Mouse (Mus musculus) thymus, adult 2 months (tissue): ENCODE data around the gene 4930519P11Rik. TPM values are rescaled to one million over a fixed set of nuclear protein-coding genes. Genes with fewer than 3 reads are reported as not detected.

ENCODE experiments used
- DNase-seq: peaks from one replicate; pipeline ENCODE4 v3.0.0; 2021
- H3K27ac ChIP-seq: fragments of 200-500 bp; 2 replicates; pipeline ENCODE4 v1.5.1; 2012; ENCODE audit warnings: low read length, control low read depth; ENCODE audit not compliant: control insufficient read depth, insufficient read depth
- H3K27me3 ChIP-seq: fragments of 200-500 bp; 2 replicates; pipeline ENCODE4 v1.6.1; 2012; ENCODE audit warnings: mild to moderate bottlenecking, low read length, moderate library complexity, mixed read lengths; ENCODE audit not compliant: control insufficient read depth, insufficient read depth
- H3K36me3 ChIP-seq: fragments of 200-500 bp; 2 replicates; pipeline ENCODE4 v1.6.1; 2012; ENCODE audit warnings: mild to moderate bottlenecking, low read length, moderate library complexity; ENCODE audit not compliant: control insufficient read depth, insufficient read depth
- H3K4me1 ChIP-seq: fragments of 200-500 bp; replicated peaks from 2 replicates; pipeline ENCODE4 v1.6.1; 2012; ENCODE audit warnings: low read length; ENCODE audit not compliant: control insufficient read depth, insufficient read depth
- H3K4me3 ChIP-seq: fragments of 200-500 bp; 2 replicates; pipeline ENCODE4 v1.5.1; 2012; ENCODE audit warnings: mild to moderate bottlenecking, low read length, control low read depth, moderate library complexity; ENCODE audit not compliant: control insufficient read depth, insufficient read depth
- CTCF ChIP-seq: fragments of 200-500 bp; IDR thresholded peaks from 2 replicates; pipeline ENCODE4 v1.5.1; 2012; ENCODE audit warnings: mild to moderate bottlenecking, control low read depth, low read length, moderate library complexity, borderline replicate concordance; ENCODE audit not compliant: control insufficient read depth, poor library complexity, insufficient read depth; ENCODE audit errors: extremely low read depth
- POLR2A ChIP-seq: fragments of 200-500 bp; IDR thresholded peaks from 2 replicates; pipeline ENCODE4 v1.6.1; 2012; ENCODE audit warnings: mild to moderate bottlenecking, low read length, control low read depth, moderate library complexity; ENCODE audit not compliant: control insufficient read depth, poor library complexity, insufficient read depth; ENCODE audit errors: extremely low read depth
- WGBS: fragments of 180-500 bp; shearing (Covaris S2); methylation state at CpG from one replicate; pipeline ENCODE4 v1.1.7; 2018; 5-methylcytosine and 5-hydroxymethylcytosine counted together
- polyA plus RNA-seq: library from polyadenylated mRNA; depleted of rRNA; stranded (reverse); fragments of >200 nt; gene quantifications from 2 replicates; pipeline ENCODE4 v1.2.3, GENCODE M21; 2012

4930519P11Rik gene
- polyA plus RNA-seq, 1 experiment: 1.5 TPM

DNA sequence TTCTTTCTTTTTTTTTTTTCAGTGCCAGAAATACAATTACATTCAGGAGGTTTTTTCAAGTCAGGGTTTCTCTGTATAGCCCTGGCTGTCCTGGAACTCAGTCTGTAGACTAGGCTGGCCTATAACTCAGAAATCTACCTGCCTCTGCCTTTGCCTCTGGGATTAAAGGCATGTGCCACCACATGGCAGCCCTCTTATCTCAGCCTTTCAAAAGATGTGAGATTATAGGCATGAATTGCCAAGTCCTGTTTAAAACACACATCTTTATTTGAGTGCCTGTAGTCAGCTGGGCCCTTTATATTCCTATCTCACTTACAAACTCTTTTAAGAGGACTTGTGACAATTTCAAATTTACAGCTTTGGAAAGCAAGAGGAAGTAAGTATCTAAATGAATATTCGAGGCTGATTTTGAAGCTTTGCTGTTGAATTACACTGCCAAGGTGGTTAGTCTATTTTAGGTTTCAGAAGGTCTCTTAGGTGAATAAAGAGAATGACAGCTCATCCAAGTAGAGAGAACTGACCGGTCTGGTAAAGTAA, 42.7 kb upstream of the 4930519P11Rik start:
- no peak for DNase-seq
- H3K27me3 ChIP-seq: no peaks in the 10 kb centered on the region
- H3K27ac ChIP-seq: no peak overlapping the region
- 39% methylated on average over 2 of the region's 2 CpGs for WGBS
- H3K4me1 ChIP-seq: peaks cover 19% of the 10 kb centered on the region
- H3K36me3 ChIP-seq: no peaks in the 10 kb centered on the region
- H3K4me3 ChIP-seq: no peak overlapping the region
- TF ChIP-seq POLR2A: no peak
- TF ChIP-seq CTCF: no peak

DNA sequence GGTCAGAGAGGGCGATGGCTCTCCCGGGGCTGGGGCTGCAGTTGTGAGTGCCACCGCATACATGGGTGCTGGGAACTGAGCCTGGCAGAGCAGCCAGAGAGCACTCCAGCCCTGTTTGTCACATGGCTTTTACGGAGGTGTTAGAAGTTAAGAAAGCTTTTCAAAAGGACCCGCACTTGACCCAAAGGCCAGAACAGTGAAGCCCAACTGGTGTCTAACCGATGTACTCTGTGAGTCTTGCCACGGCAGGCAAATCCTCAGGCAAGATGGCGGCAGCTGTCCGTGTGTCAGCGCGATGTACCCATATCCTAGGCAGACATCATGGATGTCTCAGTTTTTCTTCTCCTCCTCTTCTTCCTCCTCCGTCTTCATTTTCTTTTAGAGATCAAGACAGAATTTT, 41.7 kb upstream of the 4930519P11Rik start:
- no peak for DNase-seq
- TF ChIP-seq CTCF: no peak
- no peak for TF ChIP-seq POLR2A
- H3K4me1 ChIP-seq: peaks cover 13% of the 10 kb centered on the region
- 97% methylated on average over 12 of the region's 12 CpGs for whole genome bisulfite sequencing
- no peak overlapping the region for H3K4me3 ChIP-seq
- H3K36me3 ChIP-seq: no peaks in the 10 kb centered on the region
- H3K27me3 ChIP-seq: no peaks in the 10 kb centered on the region
- H3K27ac ChIP-seq: no peak overlapping the region

DNA sequence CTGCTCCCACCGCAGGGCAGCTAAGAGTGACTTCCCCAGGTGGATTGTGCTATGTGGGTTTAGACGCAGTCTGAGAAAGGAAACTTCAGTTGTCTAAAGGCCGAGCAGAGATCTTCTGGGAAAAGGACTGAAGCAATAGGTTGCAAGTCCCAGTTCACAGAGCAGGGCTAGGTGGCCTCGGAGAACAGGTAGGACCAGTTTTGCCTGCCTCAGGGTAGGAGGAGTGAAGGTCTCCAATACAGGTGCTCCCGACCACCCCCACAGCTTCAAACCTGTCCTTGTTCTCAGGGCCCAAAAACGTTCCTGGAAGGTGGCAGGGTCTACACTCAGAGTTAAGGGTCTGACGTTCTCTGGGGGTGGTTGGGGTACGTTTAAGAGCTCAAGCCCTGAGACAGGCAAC, 38.1 kb upstream of the 4930519P11Rik start, which contains the start of gene Chmp4b:
Gene Chmp4b (plus strand): TSS at position 343 of the 400 bp plus-strand sequence.
- Histone ChIP-seq H3K27me3 (no peaks in the 10 kb centered on the region), H3K27ac (no peak within 1 kb of the TSS), H3K4me3 (no peak within 1 kb of the TSS), H3K36me3 (no peaks in the 10 kb centered on the region), H3K4me1 (0 out of 2 replicates have a peak, but pooled peaks cover 2% of the 10 kb centered on the region)
- TF ChIP-seq CTCF (no peak), POLR2A (no peak)
- 79% methylated on average over 8 of the region's 8 CpGs for WGBS
- no peak for DNase-seq

DNA sequence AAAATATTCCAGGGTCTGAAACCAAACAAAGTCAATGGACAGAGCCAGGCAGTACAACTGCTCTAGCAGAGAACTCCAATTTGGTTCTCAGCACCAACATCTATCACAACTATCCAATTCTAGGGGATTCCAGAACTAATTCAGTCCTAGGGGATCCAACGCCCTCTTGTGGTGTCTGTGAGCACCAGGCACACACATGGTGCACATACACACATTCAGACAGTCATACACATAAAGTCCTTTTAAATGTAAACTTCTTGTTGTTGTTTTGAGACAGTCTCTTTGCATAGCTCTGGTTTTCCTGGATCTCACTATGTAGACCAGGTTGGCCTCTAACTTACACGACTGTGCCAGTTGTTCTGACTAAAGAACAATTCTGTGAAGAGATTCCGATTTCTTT, 37.2 kb upstream of the 4930519P11Rik start:
- Histone ChIP-seq H3K36me3 (no peaks in the 10 kb centered on the region), H3K27me3 (no peaks in the 10 kb centered on the region), H3K4me1 (0 out of 2 replicates have a peak, but pooled peaks cover 2% of the 10 kb centered on the region), H3K4me3 (no peak overlapping the region), H3K27ac (no peak overlapping the region)
- 95% methylated on average over 3 of the region's 3 CpGs for WGBS
- DNase-seq: no peak
- TF ChIP-seq POLR2A: no peak
- TF ChIP-seq CTCF: no peak

DNA sequence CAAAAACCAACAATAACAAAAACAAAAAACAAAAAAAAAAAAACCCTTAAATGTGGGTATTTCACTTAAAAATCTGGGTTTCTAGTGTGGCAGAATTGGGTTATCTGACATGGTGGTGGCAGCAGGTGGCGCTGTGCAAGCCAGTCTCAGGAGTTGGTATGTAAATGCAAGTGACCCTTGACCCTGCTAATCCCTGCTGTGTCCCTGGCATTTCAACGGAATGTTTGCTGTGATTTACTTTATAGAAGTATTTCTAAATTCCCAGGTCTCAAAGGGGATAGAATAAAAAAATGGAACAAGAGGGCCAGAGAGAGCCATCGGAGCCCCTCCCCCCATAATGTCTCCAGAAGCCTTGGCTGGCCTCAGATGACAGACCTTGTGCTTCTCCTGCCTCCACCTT, 34.8 kb upstream of the 4930519P11Rik start:
- TF ChIP-seq CTCF (no peak; the same call in 1 of the 2 replicates), POLR2A (no peak)
- Histone ChIP-seq H3K27me3 (no peaks in the 10 kb centered on the region), H3K27ac (no peak overlapping the region), H3K4me3 (no peak overlapping the region), H3K36me3 (no peaks in the 10 kb centered on the region), H3K4me1 (0 out of 2 replicates have a peak, but pooled peaks cover 2% of the 10 kb centered on the region)
- WGBS: 47% methylated on average over 3 of the region's 3 CpGs
- DNase-seq: peak; percentile 32

DNA sequence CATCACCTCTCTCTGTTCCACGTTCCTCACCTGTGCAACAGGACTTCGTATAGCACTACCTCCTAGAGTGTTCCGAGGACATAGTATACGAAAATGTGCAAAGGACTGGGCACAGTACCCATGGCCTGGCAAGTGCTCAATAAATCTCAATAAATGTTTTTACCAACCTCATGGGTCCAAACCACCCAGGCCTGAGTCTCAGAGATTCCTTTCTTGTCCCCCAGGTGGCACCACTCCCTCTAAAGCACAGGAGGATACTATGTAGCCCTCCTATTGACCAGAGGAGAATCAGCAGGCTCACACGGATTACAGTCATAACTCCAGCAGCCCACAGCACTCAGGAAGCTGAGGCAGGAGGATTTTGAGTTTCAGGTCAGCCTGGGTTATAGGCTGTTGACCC, 33.4 kb upstream of the 4930519P11Rik start:
- Histone ChIP-seq H3K27ac (no peak overlapping the region), H3K4me3 (no peak overlapping the region), H3K4me1 (0 out of 2 replicates have a peak, but pooled peaks cover 2% of the 10 kb centered on the region), H3K36me3 (no peaks in the 10 kb centered on the region), H3K27me3 (no peaks in the 10 kb centered on the region)
- TF ChIP-seq POLR2A (no peak), CTCF (no peak)
- WGBS: 85% methylated on average over 5 of the region's 5 CpGs
- DNase-seq: no peak

- 94% methylated on average over 6 of the region's 6 CpGs for WGBS
- Histone ChIP-seq H3K4me3 (no peak overlapping the region), H3K27ac (no peak overlapping the region)
Observed at GRCm38 (mm10) chr2:154642712-154643385, 29.6 kb upstream of the 4930519P11Rik start.

More at GRCm38 (mm10) chr2:154642712-154643385, 29.6 kb upstream of the 4930519P11Rik start:
- Histone ChIP-seq H3K4me1 (no peaks in the 10 kb centered on the region), H3K27me3 (no peaks in the 10 kb centered on the region), H3K36me3 (peaks cover 9% of the 10 kb centered on the region)
- DNase-seq: no peak
- TF ChIP-seq CTCF (no peak), POLR2A (no peak)
